Mouse (Mus musculus): Measurements from ENCODE around the gene Dido1. TPM values are rescaled to one million over a fixed set of nuclear protein-coding genes. Genes with fewer than 3 reads are reported as not detected.

Dido1 gene
- polyA plus RNA-seq, 1 experiment from 2014 or later: 43.6 TPM

GRCm38 (mm10) chr2:180660521-180660920 is 49.3 kb downstream of the Dido1 start:
- Histone ChIP-seq H3K9ac (replicated peaks) (no peak overlapping the region), H3K4me2 (replicated peaks) (no peak overlapping the region), H3K27me3 (no peaks in the 10 kb centered on the region), H3K9me3 (no peaks in the 10 kb centered on the region), H3K36me3 (peaks cover 34% of the 10 kb centered on the region), H3K4me3 (no peak overlapping the region), H3K27ac (replicated peaks) (no peak overlapping the region), H3K4me1 (peaks cover 11% of the 10 kb centered on the region)
- no peak for ATAC-seq (ENCODE audit: low FRiP score, low read depth)
- WGBS: 96% methylated on average over 5 of the region's 5 CpGs

DNA sequence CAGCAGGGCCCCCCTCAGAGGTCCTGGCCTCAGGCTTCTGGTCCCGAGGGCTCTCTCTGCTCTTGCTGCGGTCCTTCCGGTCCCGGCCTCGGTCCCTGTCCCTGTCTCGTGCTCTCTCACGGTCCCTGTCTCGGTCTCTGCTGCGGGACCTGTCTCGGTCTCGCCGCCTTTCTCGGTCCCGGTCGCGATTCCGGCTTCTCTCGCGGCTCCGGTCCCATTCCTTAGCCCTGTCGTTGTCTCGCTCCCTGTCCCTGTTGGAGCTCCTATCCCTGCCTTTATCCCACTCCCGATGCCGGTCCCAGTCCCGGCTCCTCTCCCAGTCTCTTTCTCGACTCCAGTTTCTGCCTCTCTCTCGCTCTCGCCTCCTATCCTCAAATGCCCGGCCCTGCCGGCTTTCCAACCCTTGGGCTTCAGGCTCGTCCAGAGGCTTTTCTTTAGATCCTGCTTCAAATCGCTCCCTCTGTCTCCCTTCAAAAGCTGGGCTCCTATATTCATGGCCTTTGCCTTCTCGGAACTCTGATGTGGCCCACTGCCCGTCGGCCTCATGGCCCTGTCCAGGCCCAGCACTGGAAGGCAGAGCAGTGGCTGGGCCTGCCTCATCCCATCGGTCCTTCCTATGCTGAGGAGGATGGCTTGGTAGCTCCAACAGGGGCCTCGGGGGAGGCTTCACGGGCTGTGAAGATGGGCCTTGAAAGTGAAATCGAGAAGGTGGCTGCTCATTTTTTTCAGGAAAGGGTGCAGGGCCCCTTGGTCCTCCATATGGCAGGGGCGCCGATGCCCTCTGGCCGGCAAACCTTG is 50.2 kb downstream of the Dido1 start:
- H3K27ac ChIP-seq (replicated peaks): 0 out of 2 replicates have a peak overlapping the region, but pooled peaks have one; percentile 20
- H3K9ac ChIP-seq (replicated peaks): peak overlapping the region; percentile 61
- peak overlapping the region; percentile 45 for H3K4me2 ChIP-seq (replicated peaks)
- ATAC-seq (ENCODE audit: low FRiP score, low read depth): peak; percentile 52; the same call in 1 of the 2 replicates
- WGBS: 29% methylated on average over 42 of the region's 42 CpGs
- peaks cover 19% of the 10 kb centered on the region for H3K4me1 ChIP-seq
- no peaks in the 10 kb centered on the region for H3K27me3 ChIP-seq
- H3K4me3 ChIP-seq: peak overlapping the region; percentile 15
- no peaks in the 10 kb centered on the region for H3K9me3 ChIP-seq
- peaks cover 25% of the 10 kb centered on the region for H3K36me3 ChIP-seq

DNA sequence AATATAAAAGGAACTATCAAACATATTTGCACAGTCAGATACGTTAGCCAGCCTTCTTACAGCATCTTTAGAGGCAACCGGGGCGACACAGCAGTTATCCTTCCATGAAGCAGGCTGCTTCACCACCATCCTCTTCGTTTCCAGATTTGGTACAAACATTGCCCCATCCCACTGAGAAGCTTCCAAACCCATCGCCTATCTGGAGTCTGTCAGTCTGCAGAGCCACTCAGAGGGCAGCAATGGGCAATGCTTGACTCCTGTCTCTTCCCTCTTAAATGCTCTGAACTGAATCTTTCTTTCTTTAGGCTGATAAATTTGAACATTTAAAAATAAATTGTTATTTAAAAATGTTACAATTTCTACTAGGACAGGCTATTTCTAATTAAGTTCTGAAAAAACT is 51.4 kb downstream of the Dido1 start:
- no peak overlapping the region for H3K4me3 ChIP-seq
- no peak for ATAC-seq (ENCODE audit: low FRiP score, low read depth)
- no peak overlapping the region for H3K27ac ChIP-seq (replicated peaks)
- no peak overlapping the region for H3K4me2 ChIP-seq (replicated peaks)
- WGBS: 91% methylated on average over 5 of the region's 5 CpGs
- H3K4me1 ChIP-seq: peaks cover 19% of the 10 kb centered on the region
- H3K9me3 ChIP-seq: no peaks in the 10 kb centered on the region
- peaks cover 19% of the 10 kb centered on the region for H3K36me3 ChIP-seq
- H3K27me3 ChIP-seq: no peaks in the 10 kb centered on the region
- no peak overlapping the region for H3K9ac ChIP-seq (replicated peaks)

DNA sequence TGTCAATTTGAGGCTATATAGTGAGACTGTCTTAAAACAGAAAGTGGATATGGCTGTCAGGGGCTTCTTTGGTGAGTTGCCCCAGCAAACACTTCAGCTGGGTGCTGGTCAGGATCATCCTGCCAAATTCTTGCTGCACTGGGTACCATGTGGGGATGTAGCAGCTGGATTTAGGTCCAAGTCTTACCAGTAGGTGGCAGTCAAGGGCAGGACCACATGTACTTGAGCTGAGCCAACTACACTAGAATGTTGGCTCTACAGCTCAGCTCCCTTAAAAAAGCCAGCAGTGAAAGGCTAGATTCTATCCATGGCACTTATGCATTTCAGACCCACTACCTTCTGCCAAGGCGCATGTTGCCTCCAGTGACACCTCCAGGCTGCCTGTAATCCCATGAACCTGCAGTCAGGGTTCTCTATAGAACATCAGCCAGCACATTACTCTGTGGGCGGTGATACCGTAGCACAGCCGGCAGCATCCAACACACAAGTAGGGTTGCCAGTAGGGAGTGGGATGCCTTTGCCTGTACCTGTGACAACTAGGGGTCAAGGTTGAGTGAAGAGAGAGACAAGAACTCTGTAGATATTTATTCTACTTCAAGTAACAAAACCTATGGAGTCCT is 52.3 kb downstream of the Dido1 start:
- peaks cover 19% of the 10 kb centered on the region for H3K4me1 ChIP-seq
- 74% methylated on average over 4 of the region's 4 CpGs for WGBS
- H3K4me3 ChIP-seq: no peak overlapping the region
- no peak overlapping the region for H3K9ac ChIP-seq (replicated peaks)
- H3K4me2 ChIP-seq (replicated peaks): no peak overlapping the region
- H3K36me3 ChIP-seq: peaks cover 19% of the 10 kb centered on the region
- H3K9me3 ChIP-seq: no peaks in the 10 kb centered on the region
- H3K27me3 ChIP-seq: no peaks in the 10 kb centered on the region
- no peak overlapping the region for H3K27ac ChIP-seq (replicated peaks)
- peak; percentile 58; the same call in 1 of the 2 replicates for ATAC-seq (ENCODE audit: low FRiP score, low read depth)

- Histone ChIP-seq H3K27me3 (no peaks in the 10 kb centered on the region), H3K4me3 (no peak overlapping the region), H3K36me3 (no peaks in the 10 kb centered on the region), H3K4me2 (replicated peaks) (no peak overlapping the region), H3K4me1 (peaks cover 19% of the 10 kb centered on the region), H3K9ac (replicated peaks) (no peak overlapping the region), H3K27ac (replicated peaks) (peak overlapping the region; percentile 22; the same call in 1 of the 2 replicates), H3K9me3 (no peaks in the 10 kb centered on the region)
- ATAC-seq (ENCODE audit: low FRiP score, low read depth): no peak
- WGBS: 61% methylated on average over 6 of the region's 6 CpGs
Observed at GRCm38 (mm10) chr2:180655150-180655549, 54.6 kb downstream of the Dido1 start.

DNA sequence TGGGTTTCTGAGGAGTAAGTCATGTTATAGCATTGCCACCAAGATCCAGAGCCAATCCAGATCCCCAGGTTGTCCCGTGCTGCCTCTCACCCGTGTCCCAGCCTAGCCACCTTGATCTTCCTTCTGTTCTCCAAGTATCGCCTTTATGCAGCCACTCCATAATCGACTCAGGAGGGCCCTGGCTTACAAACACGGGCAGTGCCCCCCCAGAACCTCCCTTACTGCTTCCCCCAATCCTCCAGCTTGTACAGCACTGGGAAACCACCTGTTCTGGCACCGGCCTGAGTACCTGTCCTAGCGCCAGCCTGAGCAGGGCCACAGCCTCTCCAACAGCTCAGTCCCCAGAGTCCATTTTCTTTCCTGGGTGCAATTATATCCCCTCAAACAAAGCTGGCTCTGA is 55.1 kb downstream of the Dido1 start:
- Histone ChIP-seq H3K9ac (replicated peaks) (no peak overlapping the region), H3K4me3 (no peak overlapping the region), H3K27me3 (no peaks in the 10 kb centered on the region), H3K4me1 (peaks cover 14% of the 10 kb centered on the region), H3K36me3 (no peaks in the 10 kb centered on the region), H3K4me2 (replicated peaks) (no peak overlapping the region), H3K9me3 (no peaks in the 10 kb centered on the region), H3K27ac (replicated peaks) (0 out of 2 replicates have a peak overlapping the region, but pooled peaks have one; percentile 42)
- no peak for ATAC-seq (ENCODE audit: low FRiP score, low read depth)
- 84% methylated on average over 7 of the region's 7 CpGs for WGBS

- Histone ChIP-seq H3K36me3 (0 out of 2 replicates have a peak, but pooled peaks cover 5% of the 10 kb centered on the region), H3K4me2 (replicated peaks) (no peak overlapping the region), H3K27me3 (peaks cover 26% of the 10 kb centered on the region), H3K4me1 (peaks cover 5% of the 10 kb centered on the region; the same call in 1 of the 2 replicates), H3K4me3 (no peak overlapping the region), H3K27ac (replicated peaks) (no peak overlapping the region), H3K9ac (replicated peaks) (no peak overlapping the region), H3K9me3 (peaks cover 17% of the 10 kb centered on the region)
- no peak for ATAC-seq (ENCODE audit: low FRiP score, low read depth)
Observed at GRCm38 (mm10) chr2:180646841-180647240, 63.0 kb downstream of the Dido1 start.

- Histone ChIP-seq H3K9ac (replicated peaks) (no peak overlapping the region), H3K27ac (replicated peaks) (no peak overlapping the region), H3K9me3 (peaks cover 17% of the 10 kb centered on the region), H3K4me3 (no peak overlapping the region), H3K4me1 (peaks cover 6% of the 10 kb centered on the region; the same call in 1 of the 2 replicates), H3K4me2 (replicated peaks) (no peak overlapping the region), H3K27me3 (peaks cover 49% of the 10 kb centered on the region), H3K36me3 (0 out of 2 replicates have a peak, but pooled peaks cover 5% of the 10 kb centered on the region)
- ATAC-seq (ENCODE audit: low FRiP score, low read depth): no peak
Observed at GRCm38 (mm10) chr2:180643626-180644025, 66.2 kb downstream of the Dido1 start.

DNA sequence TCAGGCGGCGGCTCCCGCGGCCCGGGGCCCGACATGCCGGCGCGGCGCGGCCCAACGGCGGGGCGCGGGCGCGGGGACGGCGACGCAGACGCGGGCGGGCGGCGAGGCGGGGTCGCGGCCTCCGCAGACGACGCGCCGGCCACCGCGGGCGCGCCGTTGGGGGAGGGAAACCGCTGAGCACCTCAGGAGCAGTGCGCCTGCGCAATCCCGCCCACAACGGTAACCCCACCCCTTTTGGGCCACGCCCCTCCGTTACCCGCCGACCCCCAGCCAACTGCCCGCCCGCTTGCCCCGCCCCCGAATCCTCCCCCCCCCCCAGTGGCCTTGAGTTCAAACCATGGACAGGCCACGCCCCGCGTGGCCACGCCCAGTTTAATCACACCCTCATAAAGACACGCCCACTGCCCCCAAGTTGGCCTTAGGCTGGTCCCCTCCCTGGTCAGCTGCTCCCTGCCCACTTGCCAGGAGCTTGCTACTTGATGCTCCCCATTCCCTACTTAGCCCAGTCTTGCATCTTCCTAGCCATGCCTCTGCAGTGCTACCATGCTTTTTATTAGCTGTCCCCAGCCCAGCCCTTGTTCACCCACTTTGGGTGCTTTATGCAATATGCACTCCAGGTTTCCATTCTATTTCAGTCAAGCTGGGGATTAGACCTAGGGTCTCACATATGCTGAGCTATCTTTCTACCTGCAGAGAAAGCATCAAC is 67.1 kb downstream of the Dido1 start, which contains the start of gene Tcfl5:
Tcfl5 (minus strand) TSS at position 154 of the 706 bp plus-strand sequence.
- Histone ChIP-seq H3K4me2 (replicated peaks) (peak within 1 kb of the TSS; percentile 45), H3K9me3 (peaks cover 17% of the 10 kb centered on the region), H3K27ac (replicated peaks) (no peak within 1 kb of the TSS), H3K4me1 (peaks cover 6% of the 10 kb centered on the region; the same call in 1 of the 2 replicates), H3K27me3 (peaks cover 49% of the 10 kb centered on the region), H3K9ac (replicated peaks) (no peak within 1 kb of the TSS; the same call in 1 of the 2 replicates), H3K4me3 (peak within 1 kb of the TSS; percentile 40), H3K36me3 (0 out of 2 replicates have a peak, but pooled peaks cover 5% of the 10 kb centered on the region)
- WGBS: 2% methylated on average over 28 of the region's 56 CpGs
- no peak for ATAC-seq (ENCODE audit: low FRiP score, low read depth)

- peaks cover 6% of the 10 kb centered on the region; the same call in 1 of the 2 replicates for H3K4me1 ChIP-seq
- peak overlapping the region; percentile 45 for H3K4me2 ChIP-seq (replicated peaks)
- no peak overlapping the region for H3K27ac ChIP-seq (replicated peaks)
- 0 out of 2 replicates have a peak, but pooled peaks cover 5% of the 10 kb centered on the region for H3K36me3 ChIP-seq
- WGBS: 2% methylated on average over 101 of the region's 112 CpGs
- peak overlapping the region; percentile 40 for H3K4me3 ChIP-seq
- peaks cover 49% of the 10 kb centered on the region for H3K27me3 ChIP-seq
- H3K9ac ChIP-seq (replicated peaks): no peak overlapping the region; the same call in 1 of the 2 replicates
- no peak for ATAC-seq (ENCODE audit: low FRiP score, low read depth)
- H3K9me3 ChIP-seq: peaks cover 17% of the 10 kb centered on the region
Observed at GRCm38 (mm10) chr2:180641576-180642554, 67.9 kb downstream of the Dido1 start.

GRCm38 (mm10) chr2:180611882-180612281 is 97.9 kb downstream of the Dido1 start:
- 74% methylated on average over 2 of the region's 2 CpGs for WGBS

More at GRCm38 (mm10) chr2:180611882-180612281, 97.9 kb downstream of the Dido1 start:
- ATAC-seq (ENCODE audit: low FRiP score, low read depth): no peak
- Histone ChIP-seq H3K4me3 (no peak overlapping the region), H3K9me3 (no peaks in the 10 kb centered on the region), H3K36me3 (no peaks in the 10 kb centered on the region), H3K27me3 (no peaks in the 10 kb centered on the region), H3K4me2 (replicated peaks) (no peak overlapping the region), H3K9ac (replicated peaks) (no peak overlapping the region), H3K27ac (replicated peaks) (no peak overlapping the region), H3K4me1 (no peaks in the 10 kb centered on the region)

Data from midbrain, embryonic 12.5 days (tissue).